Mouse (Mus musculus) heart, embryonic 14.5 days (tissue): ENCODE measurements at regions not wholly inside any gene's neighbourhood (a gene's known extent, or its start where the extent isn't known, plus 50 kb on each side); places are given as distances from the start of the nearest gene placed in this dataset.
A peak's percentile ranks its signal among the peaks of the same experiment; 100 is the strongest.

Experiments used
- ATAC-seq: fragments of 200-750 bp; cut with Nextera tagmentation; 2 replicates; pipeline ENCODE4 v1.8.0; 2017; ENCODE audit warnings: low read depth, moderate TSS enrichment; ENCODE audit not compliant: insufficient number of reproducible peaks, insufficient read depth, low FRiP score
- H3K27ac ChIP-seq, 2 experiments: fragments of 200-500 bp in 1 of 2; fragments of 300-500 bp in 1 of 2; sonication (generic) in 1 of 2; replicated peaks in 1 of 2; 2 replicates each; pipeline ENCODE4 v1.5.1; 2012 to 2014; ENCODE audit warnings: low read depth in 2 of 2, low read length in 2 of 2, control low read depth in 1 of 2, mild to moderate bottlenecking in 1 of 2, mixed read lengths in 1 of 2; ENCODE audit not compliant: control insufficient read depth in 1 of 2, insufficient read depth in 1 of 2
- H3K27me3 ChIP-seq: fragments of 300-500 bp; sonication (generic); 2 replicates; pipeline ENCODE4 v1.6.1; 2014; ENCODE audit warnings: mild to moderate bottlenecking, low read length, control low read depth; ENCODE audit not compliant: control insufficient read depth, insufficient read depth
- H3K36me3 ChIP-seq: fragments of 300-500 bp; sonication (generic); 2 replicates; pipeline ENCODE4 v1.6.1; 2014; ENCODE audit warnings: mild to moderate bottlenecking, control low read depth, low read length, mixed read lengths; ENCODE audit not compliant: control insufficient read depth, insufficient read depth
- H3K4me1 ChIP-seq, 2 experiments: fragments of 200-500 bp in 1 of 2; fragments of 300-500 bp in 1 of 2; sonication (generic) in 1 of 2; 2 replicates each; pipeline ENCODE4 v1.6.1; 2012 to 2014; ENCODE audit warnings: low read length in 2 of 2, control low read depth in 1 of 2, mixed read lengths in 1 of 2; ENCODE audit not compliant: control insufficient read depth in 2 of 2, insufficient read depth in 2 of 2
- H3K4me2 ChIP-seq: fragments of 300-500 bp; sonication (generic); 2 replicates; pipeline ENCODE4 v1.6.1; 2014; ENCODE audit warnings: mild to moderate bottlenecking, low read length
- H3K4me3 ChIP-seq, 2 experiments: fragments of 200-500 bp in 1 of 2; fragments of 300-500 bp in 1 of 2; sonication (generic) in 1 of 2; 2 replicates each; pipeline ENCODE4 v1.5.1; 2012 to 2014; ENCODE audit warnings: low read length in 2 of 2, mild to moderate bottlenecking in 2 of 2, control low read depth in 1 of 2, low read depth in 1 of 2, moderate library complexity in 1 of 2; ENCODE audit not compliant: control insufficient read depth in 1 of 2, insufficient read depth in 1 of 2
- H3K9ac ChIP-seq: fragments of 300-500 bp; sonication (generic); 2 replicates; pipeline ENCODE4 v1.6.1; 2014; ENCODE audit warnings: mild to moderate bottlenecking, low read length
- H3K9me3 ChIP-seq: fragments of 300-500 bp; sonication (generic); 2 replicates; pipeline ENCODE4 v1.6.1; 2016; ENCODE audit warnings: low read length, control low read depth; ENCODE audit not compliant: control insufficient read depth
- WGBS: fragments of 180-500 bp; shearing (Covaris S2); extraction: QIAGEN DNeasy Blood & Tissue Kit; methylation state at CpG from one replicate; pipeline ENCODE4 v1.1.7; 2014; 5-methylcytosine and 5-hydroxymethylcytosine counted together

DNA sequence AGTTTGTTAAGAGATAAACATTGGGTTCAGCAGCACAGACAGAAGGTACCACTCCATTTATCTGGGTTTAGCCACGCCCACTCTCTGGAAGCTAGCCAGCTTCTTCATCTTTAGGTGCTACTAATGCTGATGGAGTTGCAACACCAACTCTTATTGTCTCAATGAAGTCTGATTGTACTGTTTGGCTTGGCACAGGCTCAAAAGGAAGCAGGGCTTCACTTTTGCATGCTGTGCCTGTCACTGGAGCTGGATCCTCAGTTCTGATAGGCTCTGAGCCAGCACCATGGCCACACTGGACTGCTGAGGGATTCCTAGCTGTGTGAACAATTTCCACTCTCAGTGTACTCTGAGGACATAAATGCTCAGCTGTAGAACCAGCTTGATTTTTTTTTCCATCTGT, 320.7 kb downstream of the Tbx15 start:
- H3K27ac ChIP-seq = no peak overlapping the region
- H3K27me3 ChIP-seq = no peaks in the 10 kb centered on the region
- ATAC-seq = peak; percentile 43; the same call in 1 of the 2 replicates
- 37% methylated on average over 1 of the region's 1 CpGs for WGBS
- no peak overlapping the region for H3K9ac ChIP-seq
- H3K4me3 ChIP-seq = no peak overlapping the region
- no peaks in the 10 kb centered on the region for H3K9me3 ChIP-seq
- H3K4me1 ChIP-seq = peaks cover 2 to 15% of the 10 kb centered on the region in 2 experiments; a peak in 3 of 4 replicates
- H3K4me2 ChIP-seq = no peak overlapping the region
- H3K36me3 ChIP-seq = no peaks in the 10 kb centered on the region

DNA sequence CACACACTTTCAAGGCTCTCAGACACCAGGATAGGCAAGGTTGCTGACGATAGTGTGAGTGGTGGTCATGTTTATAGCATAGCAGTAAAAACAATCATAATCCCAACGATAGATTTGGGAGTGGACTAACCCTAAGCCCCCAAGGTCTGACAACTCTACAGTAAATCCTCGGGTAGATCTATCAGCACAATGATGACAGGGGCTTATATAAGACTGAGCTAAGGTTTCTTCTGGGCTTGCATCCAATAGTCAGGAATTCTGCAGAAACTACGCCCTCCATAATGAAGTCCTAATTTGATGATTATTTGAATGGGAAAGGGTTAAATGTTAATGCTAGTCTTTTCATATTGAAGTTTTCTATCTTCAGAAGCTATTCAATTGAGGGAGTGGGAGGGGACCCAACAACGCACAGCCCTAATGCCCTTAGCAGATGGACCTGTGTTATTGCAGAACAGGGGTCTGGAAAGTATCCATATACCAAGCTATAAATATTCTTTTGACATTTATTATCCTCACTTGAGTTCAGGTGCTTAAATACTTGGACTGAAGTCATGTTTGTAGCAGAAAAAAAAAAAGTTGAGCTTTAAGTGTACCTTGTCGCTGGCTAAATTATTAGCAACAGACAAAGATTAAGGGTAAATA, 311.8 kb upstream of the Spag17 start:
- Histone ChIP-seq H3K36me3 (no peaks in the 10 kb centered on the region), H3K4me2 (no peak overlapping the region), H3K4me3 (no peak overlapping the region), H3K9me3 (no peaks in the 10 kb centered on the region), H3K27ac (no peak overlapping the region), H3K27me3 (no peaks in the 10 kb centered on the region), H3K9ac (no peak overlapping the region), H3K4me1 (no peaks in the 10 kb centered on the region)
- ATAC-seq = no peak
- WGBS = 60% methylated on average over 6 of the region's 6 CpGs

GRCm38 (mm10) chr3:99573977-99574373, 311.2 kb upstream of the Spag17 start:
- no peak overlapping the region for H3K9ac ChIP-seq
- H3K9me3 ChIP-seq = no peaks in the 10 kb centered on the region
- 81% methylated on average over 3 of the region's 3 CpGs for WGBS
- H3K4me1 ChIP-seq = no peaks in the 10 kb centered on the region
- no peak overlapping the region for H3K4me2 ChIP-seq
- H3K4me3 ChIP-seq = no peak overlapping the region
- ATAC-seq = no peak
- H3K36me3 ChIP-seq = no peaks in the 10 kb centered on the region
- H3K27ac ChIP-seq = no peak overlapping the region
- no peaks in the 10 kb centered on the region for H3K27me3 ChIP-seq

DNA sequence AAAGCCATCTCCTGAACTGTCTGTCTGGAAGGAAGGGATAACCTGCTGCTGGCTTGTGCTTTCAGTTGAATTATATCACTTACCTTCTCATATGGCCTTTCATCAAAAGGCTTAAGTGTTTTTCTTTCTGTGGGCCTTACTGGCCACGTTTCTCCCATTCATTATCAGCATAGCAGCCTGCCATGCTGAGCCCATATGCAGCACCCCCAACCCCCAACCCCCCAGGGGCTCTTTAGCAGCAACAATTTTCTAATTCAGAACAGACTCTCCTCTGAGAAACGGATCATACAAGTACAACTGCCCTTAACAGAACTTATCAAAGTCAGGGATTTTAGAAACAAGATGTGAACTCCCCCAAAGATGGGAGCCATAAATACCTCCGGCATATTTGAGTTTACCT, 282.5 kb upstream of the Spag17 start:
- Histone ChIP-seq H3K4me1 (no peaks in the 10 kb centered on the region), H3K9me3 (no peaks in the 10 kb centered on the region), H3K9ac (no peak overlapping the region), H3K27me3 (no peaks in the 10 kb centered on the region), H3K4me3 (no peak overlapping the region), H3K4me2 (no peak overlapping the region), H3K36me3 (no peaks in the 10 kb centered on the region), H3K27ac (no peak overlapping the region)
- ATAC-seq = no peak
- WGBS = 39% methylated on average over 3 of the region's 3 CpGs

DNA sequence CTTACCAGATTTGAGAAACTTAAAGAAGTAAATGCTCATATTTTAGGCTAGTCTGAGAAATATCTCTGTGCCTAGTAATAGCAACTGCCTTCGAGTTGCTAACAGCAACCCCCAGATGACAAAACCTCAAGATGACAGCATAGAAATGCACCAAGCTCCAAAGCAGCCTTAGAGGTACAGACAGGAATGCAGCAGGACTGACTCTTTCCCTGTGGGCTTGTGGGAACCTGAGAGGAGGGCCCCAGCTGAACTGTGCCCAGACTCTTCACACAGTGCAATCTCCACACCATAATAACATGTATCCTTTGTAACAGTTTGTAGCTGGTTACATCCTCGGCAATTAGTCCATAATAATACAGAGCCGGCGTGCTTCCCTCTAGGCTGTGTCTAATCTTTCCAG, 252.9 kb upstream of the Spag17 start:
- Histone ChIP-seq H3K9ac (no peak overlapping the region), H3K9me3 (no peaks in the 10 kb centered on the region), H3K36me3 (no peaks in the 10 kb centered on the region), H3K4me2 (no peak overlapping the region), H3K4me1 (no peaks in the 10 kb centered on the region), H3K27me3 (no peaks in the 10 kb centered on the region), H3K27ac (no peak overlapping the region), H3K4me3 (no peak overlapping the region)
- 69% methylated on average over 4 of the region's 4 CpGs for WGBS
- ATAC-seq = no peak

GRCm38 (mm10) chr3:99641343-99642106, 243.7 kb upstream of the Spag17 start:
- no peak for ATAC-seq
- 84% methylated on average over 8 of the region's 8 CpGs for WGBS
- no peaks in the 10 kb centered on the region for H3K27me3 ChIP-seq
- H3K36me3 ChIP-seq = no peaks in the 10 kb centered on the region
- no peak overlapping the region for H3K4me3 ChIP-seq
- no peaks in the 10 kb centered on the region for H3K9me3 ChIP-seq
- H3K4me2 ChIP-seq = no peak overlapping the region
- no peaks in the 10 kb centered on the region for H3K4me1 ChIP-seq
- H3K27ac ChIP-seq = no peak overlapping the region
- no peak overlapping the region for H3K9ac ChIP-seq

DNA sequence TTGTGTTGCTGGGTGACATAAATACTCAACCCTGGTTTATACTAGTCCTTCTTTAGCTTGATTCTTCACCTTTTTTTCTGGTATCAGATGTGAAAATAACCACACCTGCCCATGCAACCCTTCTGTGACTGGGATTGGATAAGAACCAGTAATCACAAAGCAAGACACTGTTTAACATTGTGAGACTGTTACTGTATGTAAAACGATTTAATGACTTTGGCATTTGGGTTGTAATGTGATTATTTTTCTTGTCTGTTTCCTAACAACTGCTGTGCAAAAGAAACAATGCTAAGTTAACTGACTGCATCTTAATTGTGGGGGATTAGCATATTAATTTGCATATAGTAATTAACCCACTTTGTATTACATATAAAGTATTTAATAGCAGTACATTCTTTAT, 240.3 kb upstream of the Spag17 start:
- H3K9me3 ChIP-seq = no peaks in the 10 kb centered on the region
- H3K4me2 ChIP-seq = no peak overlapping the region
- no peaks in the 10 kb centered on the region for H3K4me1 ChIP-seq
- H3K27ac ChIP-seq = no peak overlapping the region
- ATAC-seq = no peak
- 73% methylated on average over 1 of the region's 1 CpGs for WGBS
- no peak overlapping the region for H3K9ac ChIP-seq
- H3K36me3 ChIP-seq = no peaks in the 10 kb centered on the region
- no peak overlapping the region for H3K4me3 ChIP-seq
- H3K27me3 ChIP-seq = no peaks in the 10 kb centered on the region

DNA sequence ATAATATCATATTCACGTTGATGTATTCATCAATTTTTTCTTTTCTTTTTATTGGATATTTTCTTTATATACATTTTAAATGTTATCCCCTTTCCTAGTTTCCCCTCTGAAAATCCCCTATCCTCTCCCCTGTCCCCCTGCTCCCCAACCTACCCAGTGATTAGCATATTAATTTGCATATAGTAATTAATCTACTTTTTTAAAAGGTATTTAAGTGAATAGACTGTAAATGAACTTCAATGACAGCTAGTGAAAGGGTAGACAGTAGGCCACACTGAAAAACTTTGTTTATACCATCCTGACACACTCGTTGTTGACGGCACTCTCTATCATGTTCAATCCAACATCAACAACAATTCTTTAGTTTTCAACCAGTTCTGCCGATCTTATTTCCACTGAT, 239.9 kb upstream of the Spag17 start:
- H3K9me3 ChIP-seq = no peaks in the 10 kb centered on the region
- no peaks in the 10 kb centered on the region for H3K4me1 ChIP-seq
- no peak overlapping the region for H3K9ac ChIP-seq
- 88% methylated on average over 4 of the region's 4 CpGs for WGBS
- no peak overlapping the region for H3K4me2 ChIP-seq
- no peaks in the 10 kb centered on the region for H3K36me3 ChIP-seq
- H3K4me3 ChIP-seq = no peak overlapping the region
- H3K27me3 ChIP-seq = no peaks in the 10 kb centered on the region
- no peak overlapping the region for H3K27ac ChIP-seq
- ATAC-seq = no peak
